Mouse (Mus musculus) T-cell, adult 2 months (primary cell): ENCODE data around the gene Ppm1a.
"Not testable (repeated sequence)": the region's sequence is repeated elsewhere in the genome, so short reads cannot be mapped to it uniquely, and the experiment has no call there.

ENCODE experiments used
- DNase-seq: peaks from one replicate; pipeline ENCODE4 v3.0.0; 2022; ENCODE audit warnings: low spot score

Gene Ppm1a

GRCm38 (mm10) chr12:72761649-72762261, 4.5 kb downstream of the Ppm1a start:
- DNase-seq = peak; percentile 38

DNA sequence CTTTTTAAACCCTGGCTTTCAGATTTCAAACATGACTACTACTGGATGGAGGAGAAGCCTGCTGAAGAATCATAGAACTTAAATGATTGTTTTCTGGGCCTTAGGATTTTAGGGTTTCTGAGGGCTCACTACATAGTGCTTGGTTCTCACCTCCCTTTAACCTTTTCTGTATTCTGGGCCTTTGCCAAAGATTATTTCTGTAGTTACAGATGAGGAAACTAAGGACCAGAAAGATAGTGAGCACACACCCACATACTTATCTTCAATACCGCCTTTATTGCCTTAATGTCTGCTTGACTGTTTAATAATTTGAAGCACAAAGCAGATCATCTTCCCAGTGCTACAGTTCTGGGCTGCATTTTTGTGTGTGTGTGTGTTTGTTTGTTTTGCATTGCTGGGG, 5.2 kb downstream of the Ppm1a start:
- DNase-seq = no peak

DNA sequence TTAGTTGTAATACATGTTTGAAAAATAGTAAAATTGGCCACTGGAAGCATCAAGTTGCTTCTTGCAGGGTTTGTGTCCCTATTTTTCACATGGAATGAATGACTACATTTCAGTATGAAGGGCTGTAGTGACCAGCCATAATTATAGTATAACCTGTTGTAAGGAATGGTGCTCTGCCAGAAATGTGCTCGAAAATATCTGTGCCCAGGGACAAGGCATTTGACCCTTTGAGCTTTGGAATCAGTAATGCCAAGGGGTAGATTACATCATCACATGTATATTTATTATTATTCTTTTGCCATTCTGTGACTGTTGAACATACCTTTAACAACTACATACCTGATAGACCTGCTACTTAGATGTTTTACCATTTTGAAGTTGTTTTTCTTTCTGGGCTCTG, 5.9 kb downstream of the Ppm1a start:
- DNase-seq = no peak

DNA sequence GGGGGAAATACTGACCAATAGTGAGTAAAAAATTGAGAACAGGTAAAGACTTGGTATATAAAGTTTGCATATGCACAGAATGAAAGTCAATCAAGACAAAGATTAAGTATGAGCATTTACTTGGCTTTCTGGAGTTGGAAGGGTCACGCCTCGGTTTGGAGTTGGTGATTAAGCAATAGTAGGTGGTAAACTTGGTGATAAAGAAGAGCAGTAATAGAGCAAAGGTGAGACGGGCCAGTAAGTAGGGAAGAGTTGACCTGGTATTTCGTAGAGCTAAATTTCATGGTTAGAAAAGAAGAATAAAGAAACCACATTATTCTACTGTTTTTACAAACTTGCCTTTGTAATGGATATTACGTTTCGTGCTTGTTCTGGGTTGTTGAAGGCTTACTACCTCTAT, 10.6 kb downstream of the Ppm1a start:
- no peak for DNase-seq

GRCm38 (mm10) chr12:72768230-72768629, 11.0 kb downstream of the Ppm1a start:
- DNase-seq = no peak

- DNase-seq = no peak
Measured at GRCm38 (mm10) chr12:72769546-72770230, 12.4 kb downstream of the Ppm1a start.

DNA sequence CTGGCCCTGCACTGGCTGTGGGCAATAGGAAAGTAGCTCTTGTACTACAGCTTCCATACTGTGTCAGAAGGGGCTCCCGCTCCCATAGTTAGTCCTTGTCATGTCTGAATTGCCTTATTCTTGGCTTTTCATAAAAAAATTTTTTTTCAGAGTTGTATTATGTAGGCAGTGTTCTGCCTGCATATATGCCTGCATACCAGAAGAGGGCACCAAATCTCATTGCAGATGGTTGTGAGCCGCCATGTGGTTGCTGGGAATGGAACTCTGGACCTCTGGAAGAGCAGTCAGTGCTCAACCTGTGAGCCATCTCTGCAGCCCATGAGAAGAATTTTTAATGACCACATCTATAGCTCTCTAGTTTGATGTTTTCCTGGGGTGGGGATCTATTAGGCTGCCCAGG, 13.9 kb downstream of the Ppm1a start:
- no peak for DNase-seq

DNA sequence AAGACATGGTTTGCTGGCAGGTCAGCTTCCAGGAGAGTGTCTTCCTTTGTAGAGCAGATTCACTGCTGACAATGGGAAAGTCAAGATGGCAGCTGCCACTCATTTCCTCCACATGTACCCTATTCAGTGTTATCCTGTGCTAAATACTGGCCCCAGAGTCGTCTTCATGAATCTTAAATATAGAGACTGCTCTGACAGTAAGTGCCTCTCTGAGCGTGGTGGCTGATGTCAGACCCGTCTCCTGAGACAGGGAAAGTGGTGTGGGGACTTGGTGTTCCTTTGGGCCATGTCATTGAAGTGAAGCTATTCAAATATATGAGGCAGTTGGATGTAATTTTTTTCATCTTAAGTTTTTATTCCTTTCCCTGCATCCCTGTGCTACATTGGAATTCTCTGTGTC, 14.5 kb downstream of the Ppm1a start:
- DNase-seq = no peak

- no peak for DNase-seq
Measured at GRCm38 (mm10) chr12:72773921-72774320, 16.7 kb downstream of the Ppm1a start.

DNA sequence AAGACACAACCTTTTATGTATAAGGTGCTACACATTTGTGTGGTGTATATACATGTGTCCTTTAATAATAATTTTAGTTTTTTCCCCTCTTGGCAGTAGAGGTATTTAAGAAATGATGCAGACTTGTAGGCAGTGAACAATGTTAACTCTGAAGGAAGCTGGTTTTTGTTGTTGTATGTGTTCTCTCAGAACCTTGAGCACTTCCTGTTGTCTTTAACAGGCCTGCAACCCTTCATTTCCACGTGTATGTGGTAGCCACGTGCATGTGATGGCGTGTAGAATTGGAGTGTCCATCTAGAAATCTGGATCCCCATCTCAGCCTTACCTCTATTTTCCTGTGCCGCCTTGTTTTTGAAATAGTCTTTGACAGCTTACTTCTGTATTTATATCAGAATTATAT, 20.0 kb downstream of the Ppm1a start:
- DNase-seq = peak; percentile 8

GRCm38 (mm10) chr12:72780136-72780535, 22.9 kb downstream of the Ppm1a start:
- DNase-seq = no peak

DNA sequence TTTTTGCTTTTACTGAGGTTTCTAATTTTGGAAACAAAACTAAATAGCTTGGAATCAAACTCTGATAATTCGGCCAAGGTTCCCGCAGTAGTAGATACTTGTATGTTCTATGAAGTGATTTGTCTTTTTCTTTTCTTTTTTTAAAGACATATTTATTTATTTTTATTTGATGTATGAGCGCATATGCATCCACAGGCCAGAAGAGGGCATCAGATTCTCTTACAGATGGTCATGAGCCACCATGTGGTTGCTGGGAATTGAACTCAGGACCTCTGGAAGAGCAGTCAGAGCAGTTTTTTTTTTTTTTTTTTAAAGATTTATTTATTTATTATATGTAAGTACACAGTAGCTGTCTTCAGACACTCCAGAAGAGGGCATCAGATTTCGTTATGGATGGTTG, 25.5 kb downstream of the Ppm1a start:
- DNase-seq = not testable (repeated sequence)

DNA sequence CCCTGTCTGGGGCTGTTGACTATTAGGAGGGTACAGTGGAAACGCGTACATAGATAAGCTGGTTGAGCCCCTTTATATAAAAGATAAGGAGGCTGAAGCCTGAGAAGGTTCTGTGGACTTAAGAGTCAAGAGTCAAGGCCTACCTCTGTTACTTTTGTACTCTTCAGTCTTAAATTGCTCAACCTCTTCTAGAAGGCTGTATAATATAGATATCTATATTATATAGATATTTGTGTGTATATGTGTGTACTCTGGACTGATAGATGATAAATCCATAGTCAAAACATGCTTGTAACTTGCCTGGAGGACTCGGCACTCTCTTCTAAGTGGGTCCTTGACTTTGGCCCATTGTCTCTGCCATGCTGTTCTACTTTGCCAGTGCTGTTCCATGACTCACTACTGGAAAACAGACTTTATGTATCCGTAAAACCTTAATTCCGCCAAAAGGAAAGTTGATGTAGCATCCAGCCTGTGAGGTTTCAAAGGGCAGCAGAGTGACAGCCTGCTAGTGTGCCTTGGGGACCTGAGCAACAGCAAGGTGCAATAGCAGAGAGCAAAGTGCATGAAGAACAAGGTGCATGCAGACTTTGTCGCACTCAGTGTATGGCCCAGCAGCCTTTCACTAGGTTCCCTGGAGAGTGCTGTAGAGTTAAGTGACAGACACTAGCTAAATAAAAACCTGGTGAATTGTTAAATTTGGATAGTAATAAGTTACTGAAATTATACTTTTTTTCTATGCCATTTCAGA, 28.1 kb downstream of the Ppm1a start:
- DNase-seq = no peak

- no peak for DNase-seq
Measured at GRCm38 (mm10) chr12:72786551-72786950, 29.3 kb downstream of the Ppm1a start.

DNA sequence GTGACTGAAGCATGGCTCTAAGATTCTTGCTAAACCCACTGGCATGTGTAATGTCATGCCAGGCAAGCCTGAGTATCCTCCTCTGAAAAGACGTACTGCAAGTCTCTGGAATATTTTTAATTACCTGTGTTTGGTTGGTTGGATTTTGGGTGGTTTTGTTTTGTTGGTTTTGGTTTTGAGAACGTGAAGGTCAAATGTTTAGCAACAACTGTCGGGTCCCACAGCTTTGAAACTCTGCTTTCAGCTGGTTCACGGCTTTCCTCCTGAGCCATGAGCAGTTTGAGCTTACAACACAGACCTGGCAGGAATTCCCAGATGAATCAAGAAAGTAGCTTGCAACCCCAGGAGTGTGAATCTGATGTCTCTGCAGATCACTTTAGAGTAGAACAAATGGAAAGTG, 29.7 kb downstream of the Ppm1a start:
- DNase-seq = no peak

GRCm38 (mm10) chr12:72790538-72790937, 33.3 kb downstream of the Ppm1a start:
- no peak for DNase-seq

DNA sequence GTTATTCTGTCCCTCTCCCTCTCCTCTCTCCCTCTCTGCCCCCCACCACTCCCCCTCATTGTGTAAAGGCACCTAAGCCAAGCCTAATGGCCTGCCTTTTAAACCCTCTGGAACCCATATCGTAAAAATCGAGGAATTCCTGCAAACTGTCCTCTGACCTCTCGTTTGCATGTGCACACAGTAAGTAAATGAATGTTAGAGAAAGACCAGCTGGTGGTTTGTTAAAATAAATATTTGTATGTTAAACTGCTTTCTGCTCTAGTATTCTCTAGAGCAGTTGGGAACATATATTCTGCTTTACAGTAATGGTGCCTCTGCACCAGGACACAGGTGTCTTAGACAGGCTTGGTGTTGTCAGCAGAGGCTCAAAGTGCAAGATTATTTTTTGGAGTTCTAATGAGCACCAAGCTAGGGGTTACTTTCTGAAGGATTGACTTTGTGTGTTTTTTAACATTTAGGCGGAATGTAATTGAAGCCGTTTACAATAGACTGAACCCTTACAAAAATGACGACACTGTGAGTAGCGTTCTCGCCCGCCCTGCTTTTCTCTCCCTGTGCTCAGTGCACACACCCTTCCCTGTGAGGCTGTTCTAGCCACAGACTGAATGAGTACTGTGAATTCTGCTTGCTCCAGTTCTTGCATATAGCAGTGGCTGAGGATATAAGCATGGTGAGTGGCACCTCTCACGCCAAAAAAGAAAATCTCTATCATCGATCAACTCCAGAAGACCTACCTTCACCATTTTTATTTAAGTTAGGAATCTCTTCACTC, 35.3 kb downstream of the Ppm1a start:
- no peak for DNase-seq

- DNase-seq = no peak
Measured at GRCm38 (mm10) chr12:72793983-72794382, 36.7 kb downstream of the Ppm1a start.

GRCm38 (mm10) chr12:72809798-72810197, 52.5 kb downstream of the Ppm1a start:
- DNase-seq = peak; percentile 55

GRCm38 (mm10) chr12:72811588-72811987, 54.3 kb downstream of the Ppm1a start:
- no peak for DNase-seq

- DNase-seq = peak; percentile 50
Measured at GRCm38 (mm10) chr12:72820940-72821431, 63.7 kb downstream of the Ppm1a start.

DNA sequence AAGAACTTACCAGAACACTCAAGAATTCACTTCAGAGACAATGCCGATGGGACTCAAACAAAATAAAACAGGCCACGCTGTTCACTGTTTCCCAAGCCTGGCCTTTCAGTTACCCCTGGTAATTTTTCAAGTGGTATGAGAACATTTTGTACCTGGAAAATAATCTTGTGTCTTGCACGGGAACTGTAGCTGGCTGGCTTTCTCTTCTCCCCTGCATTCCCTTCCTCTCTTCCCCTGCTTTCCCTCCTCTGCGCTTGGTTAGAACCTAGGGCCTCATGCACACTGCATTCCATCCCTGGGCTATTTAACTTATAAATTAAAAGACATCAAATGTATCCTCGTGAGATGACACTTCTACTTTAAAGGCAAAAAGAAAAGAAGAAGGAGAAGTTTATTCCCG, 64.3 kb downstream of the Ppm1a start:
- no peak for DNase-seq
